Mouse (Mus musculus) stomach, embryonic 16.5 days (tissue): ENCODE measurements around the gene Gm13089. TPM values are rescaled to one million over a fixed set of nuclear protein-coding genes. Genes with fewer than 3 reads are reported as not detected.
"Not testable (repeated sequence)": the region's sequence is repeated elsewhere in the genome, so short reads cannot be mapped to it uniquely, and the experiment has no call there.

Source experiments
- ATAC-seq: fragments of 200-750 bp; cut with Nextera tagmentation; 2 replicates; pipeline ENCODE4 v1.8.0; 2017; ENCODE audit warnings: moderate number of reproducible peaks, moderate TSS enrichment; ENCODE audit not compliant: insufficient read depth, low FRiP score
- H3K27ac ChIP-seq: fragments of 300-500 bp; sonication (generic); 2 replicates; pipeline ENCODE4 v1.5.1; 2014; ENCODE audit warnings: low read length
- H3K27me3 ChIP-seq: fragments of 300-500 bp; sonication (generic); 2 replicates; pipeline ENCODE4 v1.6.1; 2014; ENCODE audit warnings: low read length, control low read depth, mixed read lengths; ENCODE audit not compliant: control insufficient read depth, insufficient read depth
- H3K36me3 ChIP-seq: fragments of 300-500 bp; sonication (generic); 2 replicates; pipeline ENCODE4 v1.6.1; 2014; ENCODE audit warnings: low read length; ENCODE audit not compliant: control insufficient read depth, insufficient read depth
- H3K4me1 ChIP-seq: fragments of 300-500 bp; sonication (generic); 2 replicates; pipeline ENCODE4 v1.6.1; 2014; ENCODE audit warnings: low read length, control low read depth, mixed read lengths; ENCODE audit not compliant: control insufficient read depth, insufficient read depth
- H3K4me2 ChIP-seq: fragments of 300-500 bp; sonication (generic); 2 replicates; pipeline ENCODE4 v1.6.1; 2014; ENCODE audit warnings: low read depth, low read length, mixed read lengths
- H3K4me3 ChIP-seq: fragments of 300-500 bp; sonication (generic); replicated peaks from 2 replicates; pipeline ENCODE4 v1.5.1; 2014; ENCODE audit warnings: mild to moderate bottlenecking, low read length
- H3K9ac ChIP-seq: fragments of 300-500 bp; sonication (generic); 2 replicates; pipeline ENCODE4 v1.6.1; 2014; ENCODE audit warnings: low read length
- H3K9me3 ChIP-seq: fragments of 300-500 bp; sonication (generic); replicated peaks from 2 replicates; pipeline ENCODE4 v1.6.1; 2016; ENCODE audit warnings: low read length, control low read depth; ENCODE audit not compliant: control insufficient read depth
- WGBS: fragments of 180-500 bp; shearing (Covaris S2); extraction: QIAGEN DNeasy Blood & Tissue Kit; methylation state at CpG from one replicate; pipeline ENCODE4 v1.1.7; 2014; 5-methylcytosine and 5-hydroxymethylcytosine counted together
- polyA plus RNA-seq: library from polyadenylated mRNA; unstranded; fragments of >200 nt; fragmentation: Nextera tagmentation; extraction: Ambion mirVana; gene quantifications from 2 replicates; pipeline ENCODE4 v1.2.1, GENCODE M21; 2015

The Gm13089 gene
- not detected in 2 replicates for polyA plus RNA-seq

DNA sequence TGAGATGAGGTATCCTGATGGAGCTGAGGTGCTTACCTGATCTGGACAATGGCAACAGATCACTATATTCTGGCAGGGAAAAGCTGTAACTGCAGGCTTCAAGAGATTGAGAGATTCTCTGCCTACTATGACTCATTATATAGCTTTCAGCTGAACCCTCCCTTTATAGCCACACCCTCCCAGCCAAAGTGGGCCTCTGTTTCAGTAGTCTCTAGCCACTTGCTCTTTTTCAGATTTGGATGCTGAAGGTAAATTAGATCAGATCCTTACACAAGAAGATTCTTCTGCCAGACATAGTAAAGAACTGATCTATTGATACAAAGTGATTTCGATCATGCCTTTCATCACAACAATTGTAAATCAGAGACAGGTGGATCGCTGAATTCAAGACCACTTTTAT is at the start of gene Gm13089:
Gene Gm13089 (minus strand): TSS at position 101 of the 400 bp plus-strand sequence.
- Histone ChIP-seq H3K9ac (no peak within 1 kb of the TSS), H3K4me1 (no peaks in the 10 kb centered on the region), H3K4me2 (no peak within 1 kb of the TSS), H3K27ac (no peak within 1 kb of the TSS), H3K9me3 (peaks cover 8% of the 10 kb centered on the region; the same call in 1 of the 2 replicates), H3K36me3 (no peaks in the 10 kb centered on the region), H3K27me3 (no peaks in the 10 kb centered on the region), H3K4me3 (no peak within 1 kb of the TSS)
- ATAC-seq = no peak
- WGBS = 81% methylated on average over 2 of the region's 2 CpGs

DNA sequence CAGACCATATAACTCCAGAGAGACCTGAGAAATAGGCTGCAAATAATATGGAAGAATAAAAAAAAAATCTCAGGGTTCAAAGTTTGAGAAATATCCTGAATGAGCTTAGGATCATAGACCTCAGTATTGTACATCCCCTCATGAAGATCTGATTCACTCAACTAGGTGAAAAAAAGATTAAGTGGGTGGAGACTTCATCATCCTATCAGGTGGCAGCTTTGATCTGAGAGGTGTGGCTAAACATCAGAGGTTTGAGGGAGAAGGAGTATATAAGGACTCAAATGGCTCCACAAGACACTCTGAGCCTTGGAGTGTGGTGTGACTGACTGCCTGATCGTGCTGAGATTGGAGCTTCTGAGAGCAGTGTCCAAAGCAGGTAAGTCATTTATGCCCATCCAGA is 16.6 kb upstream of the Gm13089 start, which contains the start of gene Gm13078:
Gene Gm13078 (plus strand): TSS at position 301 of the 400 bp plus-strand sequence.
- Histone ChIP-seq H3K36me3 (no peaks in the 10 kb centered on the region), H3K9ac (no peak within 1 kb of the TSS), H3K4me2 (no peak within 1 kb of the TSS), H3K4me1 (no peaks in the 10 kb centered on the region), H3K4me3 (no peak within 1 kb of the TSS), H3K9me3 (peaks cover 8% of the 10 kb centered on the region), H3K27ac (no peak within 1 kb of the TSS), H3K27me3 (no peaks in the 10 kb centered on the region)
- ATAC-seq = no peak; the same call in 1 of the 2 replicates
- 85% methylated on average over 1 of the region's 1 CpGs for WGBS

DNA sequence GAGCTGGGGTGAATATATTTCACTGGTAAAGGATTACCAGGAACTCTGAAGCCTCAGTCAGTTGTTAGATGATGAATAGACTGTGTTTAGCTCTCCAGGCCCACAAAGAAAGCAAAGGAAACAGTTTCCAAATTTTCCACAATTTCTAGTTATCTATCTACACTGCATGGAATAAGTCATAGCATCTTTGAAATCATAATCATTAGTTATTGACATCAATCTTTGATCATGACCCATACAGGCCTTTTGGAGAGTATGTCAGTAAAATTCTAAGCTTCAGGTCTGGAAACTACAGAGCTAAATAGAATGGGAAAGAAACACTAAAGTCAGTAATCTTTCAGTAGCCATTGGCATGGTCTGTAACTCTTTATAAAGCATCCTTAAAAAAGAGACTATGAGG is 45.4 kb downstream of the Gm13089 start, which contains the start of gene Gm13088:
Gene Gm13088 (minus strand): TSS at position 101 of the 400 bp plus-strand sequence.
- not testable (repeated sequence) for H3K9ac ChIP-seq, ATAC-seq, H3K4me3 ChIP-seq, H3K36me3 ChIP-seq, H3K4me1 ChIP-seq, H3K27me3 ChIP-seq, H3K9me3 ChIP-seq, H3K27ac ChIP-seq, H3K4me2 ChIP-seq

Other genes starting within 250 kb of the Gm13089 start
- not detected in 2 replicates for gene Gm13043, start 191.4 kb downstream of the Gm13089 start, polyA plus RNA-seq
- gene Gm13040, start 166.8 kb downstream of the Gm13089 start, polyA plus RNA-seq = not detected in 2 replicates
- gene BC080695, start 151.0 kb downstream of the Gm13089 start, polyA plus RNA-seq = not detected in 2 replicates
- gene Gm13057, start 151.0 kb downstream of the Gm13089 start, polyA plus RNA-seq = not detected in 2 replicates
- not detected in 2 replicates for gene Gm13083, start 87.7 kb downstream of the Gm13089 start, polyA plus RNA-seq
- gene Gm13088, start 45.5 kb downstream of the Gm13089 start, polyA plus RNA-seq = not detected in 2 replicates
- gene Gm13078, start 16.7 kb upstream of the Gm13089 start, polyA plus RNA-seq = not detected in 2 replicates
- gene Gm13023, start 86.6 kb upstream of the Gm13089 start, polyA plus RNA-seq = not detected in 2 replicates
- not detected in 2 replicates for gene Gm13084, start 113.4 kb upstream of the Gm13089 start, polyA plus RNA-seq
- gene Gm13103, start 143.8 kb upstream of the Gm13089 start, polyA plus RNA-seq = not detected in 2 replicates
- gene Pramef6, start 197.7 kb upstream of the Gm13089 start, polyA plus RNA-seq = not detected in 2 replicates
- gene Pramef25, start 248.3 kb upstream of the Gm13089 start, polyA plus RNA-seq = not detected in 2 replicates